Mouse (Mus musculus) adrenal gland, postnatal 10 days (tissue): ENCODE data around the gene Ap2a1. TPM values are rescaled to one million over a fixed set of nuclear protein-coding genes. Genes with fewer than 3 reads are reported as not detected.
A peak's percentile ranks its signal among the peaks of the same experiment; 100 is the strongest.

Experiments
- DNase-seq: peaks from one replicate; pipeline ENCODE4 v3.0.0; 2021; ENCODE audit warnings: mixed read lengths
- total RNA-seq, 2 experiments: library from RNA; stranded (reverse); gene quantifications; 2 replicates each; pipeline ENCODE4 v1.2.3; 2021

Gene Ap2a1
- total RNA-seq, 2 experiments from 2014 or later, result 83.6 to 93.2 TPM

GRCm38 (mm10) chr7:44864595-44865542 lies 64.4 kb downstream of the Ap2a1 start:
- peak; percentile 51 for DNase-seq

DNA sequence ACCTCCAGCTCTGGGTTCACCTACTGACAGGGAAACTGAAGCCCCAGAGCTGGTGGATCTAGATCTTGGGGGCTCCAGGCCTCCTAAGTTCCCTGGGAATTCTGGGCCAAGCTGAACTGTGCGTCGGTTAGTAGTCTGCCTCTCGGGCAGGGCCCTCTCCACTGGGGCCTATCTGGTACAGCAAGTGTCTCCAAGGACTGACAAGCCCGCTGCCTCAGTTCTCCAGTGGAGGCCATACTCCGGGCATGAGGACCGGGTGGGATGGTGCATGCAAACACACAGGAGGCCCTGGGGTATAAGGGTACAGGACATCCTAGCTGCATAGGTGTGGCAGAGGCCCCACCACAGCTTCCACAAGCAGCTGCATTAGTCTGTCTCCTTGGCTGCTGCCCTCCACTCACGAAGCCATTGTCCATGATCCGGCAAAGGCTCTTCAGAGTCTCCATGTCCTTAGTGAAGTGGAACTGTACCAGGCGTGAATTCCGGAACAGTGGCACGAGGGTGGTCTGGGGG lies 65.3 kb downstream of the Ap2a1 start:
- DNase-seq, result no peak

GRCm38 (mm10) chr7:44863210-44863609 lies 66.1 kb downstream of the Ap2a1 start:
- DNase-seq, result no peak

GRCm38 (mm10) chr7:44862434-44862833 lies 66.9 kb downstream of the Ap2a1 start:
- DNase-seq, result no peak

GRCm38 (mm10) chr7:44861429-44861816 lies 67.9 kb downstream of the Ap2a1 start:
- no peak for DNase-seq

DNA sequence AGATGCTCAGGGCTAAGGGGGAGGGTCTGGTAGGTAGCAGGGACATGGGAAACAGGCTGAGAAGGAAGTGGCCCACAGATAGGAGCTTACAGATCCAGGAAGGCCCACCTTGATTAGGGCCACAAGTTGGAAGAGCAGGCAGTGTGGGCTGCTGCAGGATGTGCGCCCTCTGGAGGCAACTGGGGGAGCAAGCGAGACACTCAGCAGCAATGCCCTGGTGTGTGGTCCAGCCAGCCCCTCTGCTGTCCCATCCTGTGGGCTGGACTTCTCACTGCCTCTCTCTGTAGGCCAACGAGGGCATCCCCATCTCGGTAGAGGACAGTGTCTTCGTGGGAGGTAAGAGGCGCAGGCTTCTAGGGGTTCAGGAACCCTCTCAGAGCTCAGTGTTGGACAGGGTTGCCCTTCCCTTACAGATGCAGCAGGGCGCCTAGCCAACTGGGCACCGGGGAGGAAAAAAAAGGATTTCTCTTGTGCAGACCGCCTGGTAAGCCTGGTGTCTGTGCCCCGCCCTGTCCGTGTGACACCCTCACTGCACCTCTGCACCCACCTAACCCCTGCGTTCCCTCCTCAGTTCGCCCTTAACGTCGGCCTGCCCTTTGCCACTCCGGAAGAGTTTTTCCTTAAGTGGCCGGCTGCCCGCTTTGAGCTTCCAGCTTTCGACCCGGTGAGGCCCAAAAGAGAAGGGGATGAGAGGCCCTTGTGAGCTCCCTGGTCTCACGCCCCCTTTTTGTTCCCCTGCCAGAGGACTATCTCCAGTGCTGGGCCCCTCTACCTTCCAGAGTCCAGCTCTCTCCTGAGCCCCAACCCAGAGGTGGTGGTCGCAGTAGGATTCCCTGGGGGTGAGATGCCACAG lies 68.5 kb downstream of the Ap2a1 start:
- DNase-seq, result peak; percentile 84

- DNase-seq, result no peak
Measured at GRCm38 (mm10) chr7:44859896-44860295, 69.4 kb downstream of the Ap2a1 start.

- DNase-seq, result peak; percentile 59
Measured at GRCm38 (mm10) chr7:44857905-44858304, 71.4 kb downstream of the Ap2a1 start.

GRCm38 (mm10) chr7:44857042-44857552 lies 72.2 kb downstream of the Ap2a1 start, which contains the start of gene Pnkp:
TSS of gene Pnkp (plus strand) at chr7:44857139.
- DNase-seq, result peak; percentile 90

GRCm38 (mm10) chr7:44856265-44856916 lies 72.9 kb downstream of the Ap2a1 start:
- DNase-seq, result no peak

- no peak for DNase-seq
Measured at GRCm38 (mm10) chr7:44855036-44855435, 74.3 kb downstream of the Ap2a1 start.

GRCm38 (mm10) chr7:44854356-44855031 lies 74.8 kb downstream of the Ap2a1 start:
- peak; percentile 95 for DNase-seq

DNA sequence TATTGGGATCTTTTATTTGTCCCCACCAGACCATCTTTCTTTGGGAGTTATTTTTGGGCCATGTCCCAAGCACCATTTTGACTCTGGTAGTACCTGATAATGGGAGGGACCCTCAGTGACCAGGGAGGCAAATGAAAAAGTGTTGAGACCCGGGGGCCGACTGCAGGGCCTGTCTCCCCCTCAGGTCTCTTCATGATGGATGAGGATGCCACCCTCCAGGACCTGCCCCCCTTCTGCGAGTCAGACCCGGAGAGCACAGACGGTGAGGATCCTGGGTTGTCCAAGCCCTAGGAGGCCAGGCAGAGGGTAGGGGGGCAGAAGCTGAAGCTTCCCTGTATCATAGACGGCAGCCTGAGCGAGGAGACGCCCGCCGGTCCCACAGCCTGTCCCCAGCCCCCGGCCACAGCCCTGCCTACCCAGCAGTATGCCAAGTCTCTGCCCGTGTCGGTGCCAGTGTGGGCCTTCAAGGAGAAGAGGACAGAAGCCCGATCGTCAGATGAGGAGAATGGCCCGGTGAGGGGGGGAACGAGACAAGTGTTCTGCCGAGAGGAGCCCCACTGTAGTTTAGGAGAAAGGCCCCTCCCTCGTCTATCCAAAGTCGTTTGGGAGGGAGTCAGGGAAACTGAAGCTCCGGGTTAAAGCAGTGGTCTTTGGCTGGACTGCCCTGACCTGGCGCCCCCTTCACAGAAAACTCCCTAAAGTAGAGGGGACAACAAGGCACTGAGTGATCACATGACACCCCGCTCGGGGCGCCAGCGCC lies 75.5 kb downstream of the Ap2a1 start:
- peak; percentile 53 for DNase-seq

- no peak for DNase-seq
Measured at GRCm38 (mm10) chr7:44853065-44853464, 76.2 kb downstream of the Ap2a1 start.

- DNase-seq, result no peak
Measured at GRCm38 (mm10) chr7:44852259-44853027, 76.9 kb downstream of the Ap2a1 start.

DNA sequence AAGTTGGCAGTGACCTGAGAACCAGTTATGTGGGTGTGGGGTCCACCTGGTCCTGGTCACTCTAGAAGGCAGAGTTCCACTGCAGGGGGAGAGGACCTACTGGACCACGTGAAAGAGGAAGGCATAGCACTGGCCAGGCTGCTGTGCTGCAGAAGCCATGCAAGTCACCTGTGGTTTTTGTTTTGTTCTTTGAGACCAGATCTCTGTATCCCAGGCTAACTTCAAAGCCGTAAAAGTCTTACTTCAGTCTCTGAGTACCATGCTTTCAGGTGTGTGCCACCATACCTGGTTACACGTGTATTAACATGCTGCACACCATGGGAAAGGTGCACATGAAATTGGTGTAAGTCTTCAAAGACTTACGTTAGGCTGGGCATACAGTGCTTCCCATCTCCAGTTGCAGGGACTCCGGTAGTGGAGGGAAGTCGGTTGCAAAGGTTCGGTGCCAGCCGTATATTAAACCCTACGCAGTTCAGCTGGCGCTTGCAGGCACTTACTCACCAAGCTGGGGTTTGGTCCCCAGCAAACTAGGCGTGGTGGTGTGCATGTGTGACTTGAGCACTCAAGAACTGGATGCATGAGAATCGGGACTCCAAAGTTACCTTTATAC lies 77.6 kb downstream of the Ap2a1 start:
- no peak for DNase-seq

DNA sequence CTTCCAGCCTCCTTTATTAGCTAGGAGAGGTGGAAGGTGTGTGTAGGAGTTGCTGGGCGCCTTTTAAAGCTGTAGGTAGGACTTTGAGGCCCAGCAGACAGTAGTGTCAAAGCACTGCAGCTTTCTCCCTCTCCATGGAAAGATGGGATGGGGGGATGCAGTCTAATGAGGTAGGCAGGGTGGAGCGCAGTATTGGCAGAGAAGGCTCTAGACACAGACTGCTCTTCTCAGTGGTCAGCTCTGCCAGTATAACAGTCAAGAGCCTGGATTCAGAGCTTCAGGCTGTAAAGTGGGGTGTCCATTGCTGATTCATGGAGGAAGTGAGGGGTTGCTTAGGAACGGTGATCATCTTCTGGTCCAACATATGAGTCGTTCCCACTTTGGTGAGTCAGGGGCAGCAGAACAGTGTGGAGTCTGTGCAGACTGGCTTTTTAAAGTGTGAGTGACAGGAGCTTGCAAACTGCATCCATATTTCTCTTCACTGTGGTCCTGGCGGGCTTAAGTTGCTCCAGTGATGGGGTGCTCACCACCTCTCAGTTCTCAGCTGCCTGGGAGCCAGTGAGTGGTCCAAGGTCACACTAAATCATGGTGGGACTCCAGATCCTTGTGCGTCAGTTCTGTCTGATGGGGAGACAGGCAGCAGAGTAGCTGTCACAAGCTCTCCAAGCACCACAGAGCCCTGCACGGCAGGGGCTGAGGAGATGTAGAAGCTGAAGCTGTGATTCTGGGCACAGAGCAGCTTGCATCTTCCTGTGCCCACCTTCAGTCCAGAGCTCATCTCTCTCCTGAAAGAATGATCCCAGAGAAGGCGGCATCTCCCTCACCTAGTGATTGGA lies 78.3 kb downstream of the Ap2a1 start:
- DNase-seq, result no peak
